Mouse (Mus musculus): ENCODE results near the gene Hba-a2. TPM values are rescaled to one million over a fixed set of nuclear protein-coding genes. Genes with fewer than 3 reads are reported as not detected.
A peak's percentile ranks its signal among the peaks of the same experiment; 100 is the strongest.
"Not testable (repeated sequence)": the region's sequence is repeated elsewhere in the genome, so short reads cannot be mapped to it uniquely, and the experiment has no call there.

Hba-a2 gene
- polyA plus RNA-seq, 1 experiment from 2014 or later, result 5,591 TPM

- not testable (repeated sequence) for H3K4me1 ChIP-seq (ENCODE audit: control insufficient read depth, insufficient read depth, low read length); H3K9me3 ChIP-seq (ENCODE audit: control insufficient read depth, low read length); H3K4me3 ChIP-seq (ENCODE audit: low read depth, low read length); H3K27me3 ChIP-seq (ENCODE audit: control insufficient read depth, insufficient read depth, low read length); H3K27ac ChIP-seq (ENCODE audit: low read depth, low read length); H3K36me3 ChIP-seq (ENCODE audit: control insufficient read depth, insufficient read depth, low read length)
- peak; percentile 95 for DNase-seq (ENCODE audit: low spot score, missing footprints)
- 19% methylated on average over 30 of the region's 33 CpGs for whole genome bisulfite sequencing
- Histone ChIP-seq H3K4me2 (peak within 1 kb of the TSS; percentile 36), H3K9ac (ENCODE audit: low read length) (peak within 1 kb of the TSS; percentile 22; the same call in 1 of the 2 replicates)
- ATAC-seq (ENCODE audit: low FRiP score), result peak; percentile 80
Measured at GRCm38 (mm10) chr11:32286695-32287492, 9.4 kb upstream of the Hba-a2 start, which contains the start of gene Hbq1b. Hbq1b (plus strand) TSS chr11:32286965.

DNA sequence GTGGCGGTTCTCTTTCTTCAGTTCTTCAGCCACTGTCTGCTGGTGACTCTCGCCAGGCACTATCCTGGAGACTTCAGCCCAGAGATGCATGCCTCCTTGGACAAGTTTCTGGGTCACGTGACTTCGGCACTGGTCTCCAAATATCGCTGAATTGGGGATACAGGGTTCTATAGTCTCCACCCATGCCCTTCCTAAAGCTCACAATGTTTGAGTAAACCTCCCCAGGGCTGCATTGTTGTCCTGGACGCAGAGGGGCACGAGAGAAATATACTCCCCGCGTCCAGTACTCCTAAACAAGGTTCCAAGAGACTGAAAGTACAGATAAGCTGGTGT is 8.8 kb upstream of the Hba-a2 start:
- no peak for DNase-seq (ENCODE audit: low spot score, missing footprints)
- Histone ChIP-seq H3K9ac (ENCODE audit: low read length) (no peak overlapping the region), H3K9me3 (ENCODE audit: control insufficient read depth, low read length) (no peaks in the 10 kb centered on the region), H3K4me1 (ENCODE audit: control insufficient read depth, insufficient read depth, low read length) (no peaks in the 10 kb centered on the region), H3K36me3 (ENCODE audit: control insufficient read depth, insufficient read depth, low read length) (no peaks in the 10 kb centered on the region), H3K4me3 (ENCODE audit: low read depth, low read length) (no peak overlapping the region), H3K4me2 (no peak overlapping the region), H3K27me3 (ENCODE audit: control insufficient read depth, insufficient read depth, low read length) (no peaks in the 10 kb centered on the region), H3K27ac (ENCODE audit: low read depth, low read length) (no peak overlapping the region; the same call in 1 of the 2 replicates)
- ATAC-seq (ENCODE audit: low FRiP score), result no peak
- WGBS, result 69% methylated on average over 9 of the region's 9 CpGs

GRCm38 (mm10) chr11:32292819-32293218 is 3.5 kb upstream of the Hba-a2 start:
- not testable (repeated sequence) for H3K4me1 ChIP-seq (ENCODE audit: control insufficient read depth, insufficient read depth, low read length); H3K27ac ChIP-seq (ENCODE audit: low read depth, low read length); H3K36me3 ChIP-seq (ENCODE audit: control insufficient read depth, insufficient read depth, low read length); DNase-seq (ENCODE audit: low spot score, missing footprints); H3K4me3 ChIP-seq (ENCODE audit: low read depth, low read length); ATAC-seq (ENCODE audit: low FRiP score); H3K4me2 ChIP-seq; H3K9me3 ChIP-seq (ENCODE audit: control insufficient read depth, low read length); H3K27me3 ChIP-seq (ENCODE audit: control insufficient read depth, insufficient read depth, low read length); H3K9ac ChIP-seq (ENCODE audit: low read length)
- WGBS, result 85% methylated on average over 4 of the region's 4 CpGs

DNA sequence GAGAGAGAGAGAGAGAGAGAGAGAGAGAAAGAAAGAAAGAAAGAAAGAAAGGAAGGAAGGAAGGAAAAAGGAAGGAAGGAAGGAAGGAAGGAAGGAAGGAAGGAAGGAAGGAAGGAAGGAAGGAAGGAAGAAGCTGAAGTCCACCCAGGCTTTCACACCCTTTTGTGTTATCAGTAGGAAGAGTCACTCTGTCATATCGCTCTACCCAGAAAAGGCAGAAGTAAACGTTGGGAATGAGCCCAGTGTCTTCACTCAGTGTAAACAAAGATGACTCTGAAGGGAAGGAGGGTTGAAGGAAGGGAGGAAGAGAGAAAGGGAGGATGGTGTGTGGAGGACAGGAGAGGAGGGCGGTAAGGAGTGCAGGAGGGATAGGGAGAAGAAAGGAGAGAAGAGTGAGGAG is 2.8 kb upstream of the Hba-a2 start:
- H3K4me2 ChIP-seq; DNase-seq (ENCODE audit: low spot score, missing footprints); H3K27ac ChIP-seq (ENCODE audit: low read depth, low read length); H3K36me3 ChIP-seq (ENCODE audit: control insufficient read depth, insufficient read depth, low read length); H3K4me3 ChIP-seq (ENCODE audit: low read depth, low read length); H3K9me3 ChIP-seq (ENCODE audit: control insufficient read depth, low read length); H3K4me1 ChIP-seq (ENCODE audit: control insufficient read depth, insufficient read depth, low read length); ATAC-seq (ENCODE audit: low FRiP score); H3K27me3 ChIP-seq (ENCODE audit: control insufficient read depth, insufficient read depth, low read length); H3K9ac ChIP-seq (ENCODE audit: low read length): not testable (repeated sequence)
- 78% methylated on average over 3 of the region's 3 CpGs for WGBS

DNA sequence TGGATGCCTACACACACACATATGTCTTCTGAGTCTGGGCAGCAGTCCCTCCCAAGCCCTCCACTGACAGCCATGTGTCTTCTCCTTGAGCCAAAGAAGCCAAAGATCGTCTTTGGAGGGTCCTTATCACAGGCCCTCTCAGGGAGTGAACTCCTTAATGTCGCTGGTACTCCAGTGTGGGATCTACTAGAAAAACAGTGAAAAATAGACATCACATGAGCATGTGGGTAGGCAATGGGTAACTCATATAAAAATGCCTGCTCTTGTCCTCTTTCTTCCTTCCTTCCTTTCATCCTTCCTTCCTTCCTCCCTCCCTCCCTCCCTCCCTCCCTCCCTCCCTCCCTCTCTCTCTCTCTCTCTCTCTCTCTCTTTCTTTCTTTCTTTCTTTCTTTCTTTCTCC is 1.1 kb downstream of the Hba-a2 start:
- H3K27ac ChIP-seq (ENCODE audit: low read depth, low read length); H3K36me3 ChIP-seq (ENCODE audit: control insufficient read depth, insufficient read depth, low read length); ATAC-seq (ENCODE audit: low FRiP score); DNase-seq (ENCODE audit: low spot score, missing footprints); H3K4me1 ChIP-seq (ENCODE audit: control insufficient read depth, insufficient read depth, low read length); H3K4me3 ChIP-seq (ENCODE audit: low read depth, low read length); H3K9me3 ChIP-seq (ENCODE audit: control insufficient read depth, low read length); H3K9ac ChIP-seq (ENCODE audit: low read length); H3K4me2 ChIP-seq; H3K27me3 ChIP-seq (ENCODE audit: control insufficient read depth, insufficient read depth, low read length): not testable (repeated sequence)
- WGBS, result 49% methylated on average over 2 of the region's 2 CpGs

GRCm38 (mm10) chr11:32297866-32298531 is 1.7 kb downstream of the Hba-a2 start:
- WGBS, result 81% methylated on average over 1 of the region's 1 CpGs
- H3K4me2 ChIP-seq, result no peak overlapping the region
- no peak overlapping the region for H3K9ac ChIP-seq (ENCODE audit: low read length)
- H3K4me1 ChIP-seq (ENCODE audit: control insufficient read depth, insufficient read depth, low read length), result no peaks in the 10 kb centered on the region
- H3K27me3 ChIP-seq (ENCODE audit: control insufficient read depth, insufficient read depth, low read length), result peaks cover 4% of the 10 kb centered on the region
- H3K9me3 ChIP-seq (ENCODE audit: control insufficient read depth, low read length), result no peaks in the 10 kb centered on the region
- H3K36me3 ChIP-seq (ENCODE audit: control insufficient read depth, insufficient read depth, low read length), result no peaks in the 10 kb centered on the region
- DNase-seq (ENCODE audit: low spot score, missing footprints) (no peak), ATAC-seq (ENCODE audit: low FRiP score) (no peak)
- H3K27ac ChIP-seq (ENCODE audit: low read depth, low read length), result no peak overlapping the region
- no peak overlapping the region for H3K4me3 ChIP-seq (ENCODE audit: low read depth, low read length)

DNA sequence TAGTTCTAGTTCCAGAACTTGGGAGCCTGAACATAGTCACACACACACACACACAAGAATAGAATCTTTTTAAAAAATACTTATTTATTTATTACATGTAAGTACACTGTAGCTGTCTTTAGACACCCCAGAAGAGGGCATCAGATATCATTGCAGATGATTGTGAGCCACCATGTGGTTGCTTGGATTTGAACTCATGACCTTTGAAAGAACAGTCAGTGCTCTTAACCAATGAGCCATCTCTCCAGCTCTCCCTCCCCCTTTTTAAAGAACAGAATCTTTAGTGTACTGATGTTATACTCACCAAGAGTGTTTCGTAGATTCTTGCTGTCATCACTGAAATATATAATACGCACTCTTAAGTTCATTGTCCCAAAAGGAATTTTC is 2.2 kb downstream of the Hba-a2 start:
- Histone ChIP-seq H3K36me3 (ENCODE audit: control insufficient read depth, insufficient read depth, low read length) (no peaks in the 10 kb centered on the region), H3K27ac (ENCODE audit: low read depth, low read length) (no peak overlapping the region), H3K4me1 (ENCODE audit: control insufficient read depth, insufficient read depth, low read length) (no peaks in the 10 kb centered on the region), H3K4me2 (no peak overlapping the region), H3K27me3 (ENCODE audit: control insufficient read depth, insufficient read depth, low read length) (peaks cover 4% of the 10 kb centered on the region), H3K4me3 (ENCODE audit: low read depth, low read length) (no peak overlapping the region), H3K9me3 (ENCODE audit: control insufficient read depth, low read length) (no peaks in the 10 kb centered on the region), H3K9ac (ENCODE audit: low read length) (no peak overlapping the region)
- no peak for DNase-seq (ENCODE audit: low spot score, missing footprints)
- WGBS, result 93% methylated on average over 2 of the region's 2 CpGs
- ATAC-seq (ENCODE audit: low FRiP score), result no peak

DNA sequence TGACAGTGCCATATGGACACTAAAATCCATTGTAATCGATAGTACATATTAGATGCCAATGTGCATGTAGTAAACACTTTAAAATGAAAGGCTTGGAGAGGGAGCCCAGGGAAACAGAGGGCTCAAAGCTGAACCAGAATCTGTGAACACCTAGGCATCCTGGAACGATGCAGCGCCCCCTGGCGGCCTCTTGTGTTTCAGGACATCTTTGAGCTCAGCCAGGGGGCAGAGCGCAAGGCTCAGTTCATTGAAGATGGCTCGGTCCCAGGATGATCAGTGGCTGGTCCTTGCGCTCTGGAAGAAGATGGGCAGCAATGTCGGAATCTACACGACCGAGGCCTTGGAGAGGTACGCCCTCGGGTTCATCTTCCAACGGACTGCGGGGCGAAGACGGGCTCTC is 3.6 kb downstream of the Hba-a2 start, which contains the start of gene Hbq1a:
TSS of gene Hbq1a (plus strand) at position 205 of the 400 bp plus-strand sequence.
- not testable (repeated sequence) for H3K9me3 ChIP-seq (ENCODE audit: control insufficient read depth, low read length); H3K4me1 ChIP-seq (ENCODE audit: control insufficient read depth, insufficient read depth, low read length); H3K27ac ChIP-seq (ENCODE audit: low read depth, low read length); H3K9ac ChIP-seq (ENCODE audit: low read length); H3K27me3 ChIP-seq (ENCODE audit: control insufficient read depth, insufficient read depth, low read length); H3K4me3 ChIP-seq (ENCODE audit: low read depth, low read length); H3K36me3 ChIP-seq (ENCODE audit: control insufficient read depth, insufficient read depth, low read length)
- WGBS, result 8% methylated on average over 16 of the region's 16 CpGs
- H3K4me2 ChIP-seq, result peak within 1 kb of the TSS; percentile 38
- DNase-seq (ENCODE audit: low spot score, missing footprints) (peak; percentile 93), ATAC-seq (ENCODE audit: low FRiP score) (peak; percentile 61)

Data from midbrain, embryonic 11.5 days (tissue).